Mouse (Mus musculus) brain, embryonic 14.5 days (tissue): Measurements from ENCODE around the gene Exoc7.

Experiments used
- CTCF ChIP-seq: fragments of 200-500 bp; IDR thresholded peaks from 2 replicates; pipeline ENCODE4 v1.5.1; 2012; ENCODE audit warnings: inconsistent platforms, mild to moderate bottlenecking, moderate library complexity, borderline replicate concordance; ENCODE audit not compliant: insufficient read depth, insufficient read length; ENCODE audit errors: extremely low read depth
- POLR2A ChIP-seq: fragments of 200-500 bp; IDR thresholded peaks from 2 replicates; pipeline ENCODE4 v1.6.1; 2012; ENCODE audit warnings: mild to moderate bottlenecking, inconsistent platforms, borderline replicate concordance; ENCODE audit not compliant: poor library complexity, insufficient read depth, insufficient read length, severe bottlenecking; ENCODE audit errors: extremely low read depth

- TF ChIP-seq CTCF (no peak), POLR2A (no peak)
These were observed 20.1 kb upstream of the Exoc7 start for GRCm38 (mm10) chr11:116326963-116327603.
